Mouse (Mus musculus) cerebellum, adult 9-10 months (tissue): ENCODE data around the gene Syvn1.

Source experiments
- DNase-seq: peaks from one replicate; pipeline ENCODE4 v3.0.0; 2022

The Syvn1 gene

DNA sequence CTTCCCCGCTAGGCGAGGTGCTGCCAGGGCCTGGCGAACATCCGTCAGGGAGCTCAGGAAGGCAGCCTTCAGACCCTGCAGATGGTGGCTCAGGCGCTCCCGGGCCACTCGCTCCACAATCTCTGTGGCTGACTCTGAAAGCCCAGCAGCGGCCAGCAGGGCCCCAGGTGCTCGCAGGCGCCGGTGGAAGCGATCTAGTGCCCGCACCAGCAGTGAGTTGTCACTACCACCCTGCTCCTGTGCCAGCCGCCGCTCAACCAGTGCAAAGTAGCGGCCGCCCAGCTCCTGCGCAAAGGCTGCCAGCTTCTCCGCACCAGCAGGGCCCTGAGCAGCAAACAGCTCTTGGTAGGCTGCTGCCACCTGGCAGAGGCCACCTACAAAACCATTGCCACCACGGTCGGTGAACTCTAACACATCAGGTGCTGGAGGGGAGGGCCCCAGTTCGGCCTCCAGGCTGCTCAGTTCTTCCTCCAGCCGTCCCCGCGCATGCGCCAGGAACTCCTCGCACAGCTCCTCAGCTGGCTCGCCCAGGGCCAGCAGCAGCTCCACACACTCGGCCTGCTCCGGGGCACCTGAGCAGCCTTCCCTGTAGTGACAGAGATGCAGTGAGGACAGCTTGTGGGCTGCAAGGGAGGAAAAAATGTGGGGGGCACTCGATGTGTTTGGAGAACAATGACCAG lies 24.3 kb downstream of the Syvn1 start:
- no peak for DNase-seq

- DNase-seq = no peak
Observed at GRCm38 (mm10) chr19:6071261-6071660, 24.9 kb downstream of the Syvn1 start.

- DNase-seq = no peak
Observed at GRCm38 (mm10) chr19:6073889-6074288, 27.5 kb downstream of the Syvn1 start.

- peak; percentile 90 for DNase-seq
Observed at GRCm38 (mm10) chr19:6076564-6077393, 30.4 kb downstream of the Syvn1 start, which contains the start of gene Vps51. Gene Vps51, minus strand, starts transcription at chr19:6077231.

GRCm38 (mm10) chr19:6079983-6080480 lies 33.7 kb downstream of the Syvn1 start, which contains the start of gene Tmem262:
Gene Tmem262, plus strand, starts transcription at chr19:6080033.
- DNase-seq = peak; percentile 23

GRCm38 (mm10) chr19:6082156-6082555 lies 35.8 kb downstream of the Syvn1 start, which contains the start of gene Gm28374:
Gene Gm28374, minus strand, starts transcription at chr19:6082256.
- DNase-seq = peak; percentile 13

GRCm38 (mm10) chr19:6084478-6085248 lies 38.3 kb downstream of the Syvn1 start, which contains the start of the genes Zfpl1 and Cdca5:
Gene Zfpl1, minus strand, starts transcription at chr19:6084956.
Gene Cdca5, plus strand, starts transcription at chr19:6084983.
- peak; percentile 98 for DNase-seq

DNA sequence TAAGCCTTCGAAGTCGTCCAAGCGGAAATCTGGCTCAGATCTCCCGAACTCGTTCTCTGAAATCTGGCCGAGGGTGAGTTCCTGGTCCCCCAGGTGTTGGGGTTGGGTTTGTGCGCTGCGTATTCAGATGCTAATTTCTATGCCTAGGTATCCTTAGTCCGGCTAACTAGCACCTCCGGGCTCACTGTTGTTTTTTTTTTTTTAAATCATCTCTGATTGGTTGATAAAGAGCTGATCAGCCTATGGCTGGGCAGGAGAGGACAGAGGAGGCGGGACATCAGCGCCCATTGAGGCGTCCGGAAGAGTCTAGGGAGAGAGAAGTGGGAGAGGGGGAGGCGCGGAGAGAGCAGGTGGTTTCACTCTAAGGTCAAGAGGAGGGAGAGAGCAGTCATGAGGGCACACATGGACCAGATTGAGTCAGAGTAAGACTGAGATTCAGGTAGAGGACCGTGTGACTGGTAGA lies 39.1 kb downstream of the Syvn1 start:
- peak; percentile 21 for DNase-seq

DNA sequence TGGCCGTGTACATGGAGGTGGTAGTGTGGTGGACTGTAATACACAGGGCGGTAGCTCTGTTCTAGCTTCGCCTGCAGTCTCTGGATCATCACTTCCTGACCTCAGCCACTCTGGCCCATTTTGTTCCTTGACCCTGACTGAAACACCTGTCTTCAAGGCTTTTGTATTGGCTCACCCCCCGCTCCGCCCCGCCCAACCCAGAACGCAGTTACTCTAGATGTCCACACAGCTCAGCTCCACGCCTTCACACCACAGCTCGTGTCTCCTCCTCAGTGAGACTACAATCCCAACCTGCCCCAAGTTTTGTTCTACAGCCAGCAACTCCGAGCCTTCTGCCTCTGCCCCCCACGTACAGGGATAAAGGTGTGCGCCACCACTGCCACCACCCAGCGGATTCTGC lies 42.5 kb downstream of the Syvn1 start:
- no peak for DNase-seq

DNA sequence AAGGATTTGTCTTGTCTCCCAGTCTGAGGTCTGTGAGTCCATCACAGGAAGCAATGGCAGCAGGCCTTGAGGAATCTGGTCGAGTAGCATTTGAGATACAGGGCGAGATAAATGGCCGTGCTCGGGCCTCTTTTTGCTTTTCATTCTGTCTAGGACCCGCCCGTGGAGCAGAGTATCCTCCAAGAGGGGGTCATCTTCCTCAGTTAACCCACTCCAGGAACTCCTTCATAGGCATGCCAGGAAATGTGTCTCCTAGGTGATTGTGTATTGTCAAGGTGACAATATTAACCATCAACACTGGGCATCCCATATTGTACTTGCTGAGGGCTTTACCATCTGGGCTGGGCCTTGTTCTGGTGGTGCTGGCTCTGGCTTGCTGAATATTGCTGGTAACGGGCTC lies 47.7 kb downstream of the Syvn1 start, which contains the start of gene AC131692.1:
Gene AC131692.1, plus strand, starts transcription at position 301 of the 400 bp plus-strand sequence.
- no peak for DNase-seq

- DNase-seq = no peak
Observed at GRCm38 (mm10) chr19:6097847-6098246, 51.5 kb downstream of the Syvn1 start.

GRCm38 (mm10) chr19:6101186-6101585 lies 54.8 kb downstream of the Syvn1 start:
- no peak for DNase-seq

DNA sequence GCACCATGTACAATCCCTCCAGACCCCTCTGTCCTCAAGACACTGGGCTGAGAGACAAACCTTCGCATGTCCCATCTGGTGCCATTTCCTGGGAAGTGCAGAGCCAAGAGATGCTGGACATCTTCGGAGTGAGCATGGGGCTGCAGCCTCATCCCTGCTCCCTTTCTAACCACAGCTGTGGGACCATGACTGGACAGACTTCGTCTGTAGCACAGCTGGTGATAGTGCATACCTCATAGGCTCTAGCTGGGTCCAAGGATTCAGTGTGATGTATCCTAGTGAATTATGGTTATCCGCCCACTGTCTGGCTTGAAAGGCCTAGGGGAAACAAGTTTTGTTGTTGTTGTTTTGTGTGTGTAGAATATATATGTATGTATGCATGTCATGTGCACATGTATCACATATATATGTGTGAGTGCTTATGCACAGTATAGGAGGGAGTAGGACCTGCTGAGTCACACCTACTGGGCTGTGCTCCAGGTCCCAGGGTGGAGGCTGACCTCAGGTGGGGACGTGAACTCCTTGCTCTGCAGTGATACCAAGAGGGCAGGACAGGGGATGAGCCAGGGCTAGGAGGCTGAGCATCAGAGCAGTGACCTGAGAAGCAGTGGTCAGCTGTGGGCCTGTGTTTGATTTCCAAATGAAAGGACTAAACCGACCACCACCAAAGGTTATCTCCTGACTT lies 55.9 kb downstream of the Syvn1 start:
- DNase-seq = no peak
